Mouse (Mus musculus) erythroblast, adult 5-6 weeks (primary cell): ENCODE results near the gene Npff. TPM values are rescaled to one million over a fixed set of nuclear protein-coding genes. Genes with fewer than 3 reads are reported as not detected.

Experiments used
- ATAC-seq: replicated peaks from 2 replicates; pipeline ENCODE4 v1.8.0; 2016; ENCODE audit warnings: moderate number of reproducible peaks, mild to moderate bottlenecking, moderate TSS enrichment, inconsistent platforms; ENCODE audit not compliant: poor library complexity, low FRiP score, severe bottlenecking
- total RNA-seq, 2 experiments: library from RNA; stranded (forward) in 1 of 2; stranded (reverse) in 1 of 2; fragments of 150-400 nt in 1 of 2; fragments of 200-764, 138-1000 nt in 1 of 2; gene quantifications; 2 replicates each; pipeline versions ENCODE4 v1.2.3 to v1.2.4; 2015 to 2017; ENCODE audit warnings: low replicate concordance in 2 of 2

The Npff gene
- total RNA-seq, 2 experiments from 2014 or later = 5.9 TPM; not detected in 1

- no peak for ATAC-seq
These were observed 17.2 kb downstream of the Npff start for GRCm38 (mm10) chr15:102507561-102507960.

- no peak for ATAC-seq
These were observed 17.9 kb downstream of the Npff start for GRCm38 (mm10) chr15:102506864-102507263.

DNA sequence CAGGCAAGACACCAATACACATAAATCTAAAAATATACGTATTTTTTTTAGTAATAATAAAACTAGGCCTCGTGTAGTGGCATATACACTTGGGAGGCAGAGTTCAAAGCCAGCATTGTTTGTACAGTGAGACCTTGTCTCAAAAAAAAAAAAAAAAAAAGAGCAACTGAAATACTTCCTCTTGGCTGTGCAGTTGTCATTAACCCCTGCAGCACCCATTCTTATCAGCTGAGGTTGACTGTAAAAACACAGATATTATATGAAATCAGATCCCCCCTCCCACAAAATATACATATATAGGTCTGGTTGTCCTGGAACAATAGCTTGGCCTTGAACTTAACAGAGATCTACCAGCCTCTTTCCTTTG is 18.3 kb downstream of the Npff start:
- no peak for ATAC-seq

GRCm38 (mm10) chr15:102505770-102506463 is 18.8 kb downstream of the Npff start:
- no peak for ATAC-seq

DNA sequence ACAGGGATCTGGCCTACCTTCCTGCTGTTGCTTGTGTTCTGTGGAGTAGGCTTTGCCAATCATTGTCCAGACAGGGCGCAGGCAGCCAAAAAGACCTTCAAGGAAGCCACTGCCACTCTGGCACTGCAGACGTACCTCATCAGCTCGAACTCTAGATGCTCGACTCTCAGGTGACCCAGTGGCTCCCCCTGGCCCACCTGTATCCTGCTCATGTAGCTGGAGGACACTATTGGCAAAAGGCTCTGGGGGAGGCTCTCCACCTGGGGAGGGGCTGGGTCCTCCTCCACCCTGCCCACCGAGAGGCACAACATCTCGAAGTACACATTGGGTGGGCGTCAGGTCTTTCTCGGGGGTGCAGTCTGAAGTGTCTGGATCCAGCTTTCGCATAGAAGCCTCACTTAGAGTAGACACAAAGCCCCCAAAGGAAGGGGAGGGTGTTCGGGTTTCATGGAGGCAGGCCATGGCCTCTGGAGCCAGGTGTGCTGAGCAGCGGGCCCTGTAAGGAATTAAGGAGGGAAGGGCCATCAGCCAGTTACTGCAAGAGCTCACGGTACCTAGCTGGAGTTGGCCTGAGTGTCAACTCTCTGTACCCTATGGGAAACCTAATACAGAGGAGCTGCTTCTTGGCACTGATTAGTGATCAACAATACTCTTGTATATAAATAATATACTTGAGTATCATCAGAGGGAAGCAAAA is 19.5 kb downstream of the Npff start:
- no peak for ATAC-seq

DNA sequence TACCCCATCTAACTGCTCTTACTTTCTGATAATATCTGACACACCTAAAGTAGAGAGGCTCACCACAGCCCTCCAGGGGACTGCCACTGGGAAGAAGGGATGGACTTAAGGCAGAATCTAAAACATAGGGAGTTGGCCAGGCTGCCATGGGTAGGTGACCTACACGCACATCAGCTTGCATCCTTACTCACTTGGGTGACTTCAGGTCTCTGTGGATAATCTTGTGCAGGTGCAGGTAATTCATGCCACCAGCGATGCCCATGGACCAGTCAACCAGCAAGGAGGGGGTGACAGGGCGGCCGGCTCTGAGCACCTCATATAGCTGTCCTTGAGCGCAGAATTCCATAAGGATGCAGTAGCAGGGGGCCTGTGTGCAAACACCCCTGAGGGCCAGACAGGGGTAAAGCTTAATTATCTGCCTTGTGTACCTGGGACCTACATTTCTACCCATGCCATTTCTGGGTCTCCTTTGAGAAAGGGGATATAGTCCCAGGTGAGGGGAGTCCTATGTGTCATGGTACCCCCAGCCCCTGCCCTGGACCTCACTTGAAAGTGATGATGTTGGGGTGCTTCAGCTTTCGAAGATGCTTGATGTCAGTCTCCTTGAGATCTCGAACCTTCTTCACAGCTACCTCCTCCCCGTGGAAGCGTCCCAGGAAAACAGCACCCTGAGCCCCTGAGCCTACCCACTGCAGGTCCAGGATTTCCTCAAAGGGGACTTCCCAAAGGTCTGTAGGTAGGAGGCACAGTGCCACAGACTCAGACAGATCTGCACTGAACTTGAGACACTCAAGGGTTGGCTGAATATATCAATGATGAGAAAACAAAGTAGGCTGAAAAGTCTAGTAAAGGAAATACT is 20.6 kb downstream of the Npff start:
- ATAC-seq = no peak

GRCm38 (mm10) chr15:102503447-102503846 is 21.3 kb downstream of the Npff start, which contains the start of gene Gm10337:
Gene Gm10337, plus strand, starts transcription at chr15:102503722.
- ATAC-seq = no peak

DNA sequence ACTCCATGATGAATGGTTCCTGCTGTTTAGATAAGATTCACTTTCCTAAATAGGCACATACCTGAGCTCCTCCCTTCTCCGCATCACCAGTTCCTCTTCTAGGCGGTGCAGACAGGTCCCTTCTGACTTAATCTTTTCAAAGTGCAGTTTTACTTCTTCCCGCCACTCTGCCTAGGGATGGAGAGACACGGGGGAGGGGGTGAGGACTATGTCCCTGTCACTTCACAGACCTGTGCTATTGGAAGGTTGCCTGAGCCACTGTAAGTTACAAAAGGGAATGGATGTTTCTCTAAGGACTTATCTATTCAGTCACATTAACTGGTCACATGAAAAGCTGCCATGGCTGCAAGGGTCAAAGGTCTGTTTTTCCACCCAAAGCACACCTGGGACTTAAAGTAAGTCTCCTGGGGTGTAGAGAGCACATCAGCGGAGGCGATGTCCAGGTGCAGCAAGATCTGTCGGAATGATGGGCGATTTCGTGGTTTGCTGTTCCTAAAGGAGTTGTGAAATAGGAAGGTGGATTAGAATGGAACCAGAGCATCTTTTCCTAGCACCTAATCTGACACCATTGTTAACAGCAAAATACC is 22.4 kb downstream of the Npff start:
- no peak for ATAC-seq

- no peak for ATAC-seq
These were observed 23.5 kb downstream of the Npff start for GRCm38 (mm10) chr15:102501084-102501814.

GRCm38 (mm10) chr15:102500479-102500878 is 24.3 kb downstream of the Npff start:
- ATAC-seq = no peak

DNA sequence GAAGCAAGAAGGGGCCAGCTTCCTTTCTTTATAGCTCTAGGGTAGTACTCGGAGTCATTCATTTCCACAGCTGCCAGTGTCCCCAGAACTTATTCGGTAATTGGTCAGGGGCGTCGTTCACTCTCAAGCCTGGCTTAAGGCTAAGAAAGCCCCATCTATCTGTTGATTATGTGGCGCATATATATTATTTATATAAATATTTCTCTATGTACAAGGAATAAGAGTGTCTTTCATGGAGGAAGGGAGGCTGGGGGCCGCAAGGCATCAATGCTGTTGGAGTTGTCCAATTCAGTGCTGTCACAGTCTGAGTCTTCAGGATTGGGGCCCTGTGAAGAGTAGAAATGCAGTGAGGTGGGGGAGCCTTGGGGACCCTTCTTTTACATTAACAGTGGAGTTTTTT is 24.9 kb downstream of the Npff start:
- ATAC-seq = no peak

DNA sequence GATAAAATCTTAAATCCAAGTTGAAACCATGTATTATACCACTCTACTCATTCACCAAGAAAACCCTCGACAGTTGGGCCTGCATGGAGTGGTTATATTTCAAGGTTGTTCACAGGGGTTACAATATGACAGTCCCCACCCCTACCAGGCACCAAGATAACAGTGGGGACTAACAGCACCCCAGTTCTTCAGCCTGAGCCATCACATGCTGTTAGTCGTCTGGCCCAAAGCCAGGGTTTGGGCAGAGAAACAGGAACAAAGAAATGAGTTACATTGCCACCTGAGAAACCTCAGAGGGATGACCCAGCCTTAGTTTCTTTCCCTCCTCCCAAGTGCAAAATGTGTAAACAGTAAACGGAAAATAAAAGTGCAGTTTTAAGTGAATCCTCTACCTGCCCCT is 25.4 kb downstream of the Npff start:
- ATAC-seq = no peak

GRCm38 (mm10) chr15:102498322-102498721 is 26.4 kb downstream of the Npff start:
- ATAC-seq = no peak

DNA sequence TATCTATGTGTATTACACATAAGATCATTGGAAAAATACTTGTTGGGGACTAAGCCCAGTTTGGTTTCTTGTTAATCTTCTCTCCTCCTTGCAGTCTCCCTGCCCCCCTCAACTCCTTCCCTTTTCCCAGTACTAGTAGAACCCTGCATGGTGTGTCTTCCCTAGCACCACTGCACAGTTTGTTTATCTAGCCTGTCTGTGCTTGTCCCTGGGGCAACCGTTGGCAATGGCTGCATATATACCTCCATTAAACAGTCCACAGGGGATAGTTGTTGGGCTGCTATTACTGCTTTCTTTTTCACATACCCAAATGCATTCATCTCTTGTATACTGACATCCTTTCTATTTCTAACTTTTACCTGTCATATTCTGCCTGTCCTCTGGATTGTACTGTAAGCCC is 37.1 kb downstream of the Npff start:
- no peak for ATAC-seq

GRCm38 (mm10) chr15:102485853-102486252 is 38.9 kb downstream of the Npff start:
- 0 out of 2 replicates have a peak, but pooled peaks have one; percentile 35 for ATAC-seq

GRCm38 (mm10) chr15:102483136-102483535 is 41.6 kb downstream of the Npff start:
- no peak for ATAC-seq

DNA sequence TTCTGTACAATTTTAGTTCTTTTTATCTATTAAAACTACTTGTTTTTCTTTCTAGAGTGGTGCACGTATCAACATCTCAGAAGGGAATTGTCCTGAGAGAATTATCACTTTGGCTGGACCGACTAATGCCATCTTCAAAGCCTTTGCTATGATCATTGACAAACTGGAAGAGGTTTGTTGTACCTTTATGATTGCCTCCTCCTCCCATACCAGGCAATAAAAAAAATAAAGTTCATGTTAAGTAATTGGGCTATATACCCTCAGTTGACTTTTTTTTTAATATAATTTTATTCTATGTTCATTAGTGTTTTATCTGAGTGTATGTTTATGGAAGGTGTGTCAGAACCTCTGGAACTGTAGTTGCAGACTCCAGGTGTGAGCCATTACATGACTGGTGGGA is 50.2 kb downstream of the Npff start:
- no peak for ATAC-seq
